Mouse (Mus musculus) megakaryocyte, embryonic 14.5 days (primary cell): Measurements from ENCODE around the gene Unc79.

Experiments used
- FLI1 ChIP-seq: IDR thresholded peaks from 2 replicates; pipeline ENCODE4 v1.6.1; 2012; ENCODE audit warnings: low read length, inconsistent platforms, mixed read lengths
- GATA1 ChIP-seq: IDR thresholded peaks from 3 replicates; pipeline ENCODE4 v1.6.1; 2012; ENCODE audit warnings: mixed read lengths, low read length, inconsistent platforms, borderline replicate concordance

DNA sequence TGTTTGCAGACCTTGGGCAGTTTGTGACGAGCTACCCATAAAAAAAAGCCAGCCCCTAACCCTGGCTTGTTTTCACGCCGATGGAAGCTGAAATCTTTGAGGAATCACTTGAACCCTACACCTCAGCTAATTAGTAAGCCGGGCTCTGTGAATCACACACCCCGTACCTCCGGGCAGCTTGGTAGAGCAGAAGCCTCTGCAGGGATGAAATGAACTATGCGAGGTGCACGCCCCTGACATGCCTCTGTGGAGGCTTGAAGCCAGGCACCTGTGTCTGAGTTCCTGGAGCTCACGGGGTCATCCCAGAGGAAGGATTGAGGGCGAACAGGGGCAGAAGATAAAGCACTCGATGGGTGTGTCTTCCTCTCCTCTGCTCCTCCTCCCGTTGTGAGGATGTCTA is 220.2 kb downstream of the Unc79 start:
- TF ChIP-seq GATA1 (no peak), FLI1 (no peak)
